Mouse (Mus musculus): ENCODE data around the gene Camk2n1. TPM values are rescaled to one million over a fixed set of nuclear protein-coding genes. Genes with fewer than 3 reads are reported as not detected.

The Camk2n1 gene
- polyA plus RNA-seq, 1 experiment from 2014 or later, result 7.4 TPM

- no peaks in the 10 kb centered on the region for H3K36me3 ChIP-seq (ENCODE audit: control insufficient read depth, insufficient read depth, low read length)
- 0 out of 2 replicates have a peak overlapping the region, but pooled peaks have one; percentile 2 for H3K9ac ChIP-seq (ENCODE audit: low read depth, low read length)
- ATAC-seq (ENCODE audit: low FRiP score, low TSS enrichment), result no peak
- H3K9me3 ChIP-seq (ENCODE audit: control insufficient read depth, low read length), result no peaks in the 10 kb centered on the region
- H3K27ac ChIP-seq (ENCODE audit: low read depth, low read length), result peak overlapping the region; percentile 59; the same call in 1 of the 2 replicates
- no peak overlapping the region for H3K4me2 ChIP-seq (replicated peaks; ENCODE audit: low read depth, low read length)
- H3K4me1 ChIP-seq (ENCODE audit: control insufficient read depth, insufficient read depth, low read length), result peaks cover 70% of the 10 kb centered on the region
- 64% methylated on average over 6 of the region's 6 CpGs for WGBS
- no peak overlapping the region for H3K4me3 ChIP-seq (ENCODE audit: low read length)
- no peaks in the 10 kb centered on the region for H3K27me3 ChIP-seq (ENCODE audit: control insufficient read depth, insufficient read depth, low read length)
Observed at GRCm38 (mm10) chr4:138459775-138460174, 5.7 kb downstream of the Camk2n1 start.

GRCm38 (mm10) chr4:138460910-138461309 lies 6.8 kb downstream of the Camk2n1 start:
- no peak overlapping the region for H3K9ac ChIP-seq (ENCODE audit: low read depth, low read length)
- H3K4me3 ChIP-seq (ENCODE audit: low read length), result no peak overlapping the region
- no peak overlapping the region for H3K27ac ChIP-seq (ENCODE audit: low read depth, low read length)
- no peaks in the 10 kb centered on the region for H3K27me3 ChIP-seq (ENCODE audit: control insufficient read depth, insufficient read depth, low read length)
- no peaks in the 10 kb centered on the region for H3K9me3 ChIP-seq (ENCODE audit: control insufficient read depth, low read length)
- no peak overlapping the region for H3K4me2 ChIP-seq (replicated peaks; ENCODE audit: low read depth, low read length)
- peaks cover 81% of the 10 kb centered on the region for H3K4me1 ChIP-seq (ENCODE audit: control insufficient read depth, insufficient read depth, low read length)
- ATAC-seq (ENCODE audit: low FRiP score, low TSS enrichment), result no peak
- 27% methylated on average over 9 of the region's 9 CpGs for WGBS
- no peaks in the 10 kb centered on the region for H3K36me3 ChIP-seq (ENCODE audit: control insufficient read depth, insufficient read depth, low read length)

- H3K27me3 ChIP-seq (ENCODE audit: control insufficient read depth, insufficient read depth, low read length), result no peaks in the 10 kb centered on the region
Observed at GRCm38 (mm10) chr4:138461471-138461870, 7.4 kb downstream of the Camk2n1 start.

GRCm38 (mm10) chr4:138462971-138463831 lies 9.1 kb downstream of the Camk2n1 start:
- H3K27ac ChIP-seq (ENCODE audit: low read depth, low read length), result peak overlapping the region; percentile 95
- H3K27me3 ChIP-seq (ENCODE audit: control insufficient read depth, insufficient read depth, low read length), result no peaks in the 10 kb centered on the region
- no peak overlapping the region for H3K4me3 ChIP-seq (ENCODE audit: low read length)
- H3K9me3 ChIP-seq (ENCODE audit: control insufficient read depth, low read length), result no peaks in the 10 kb centered on the region
- H3K9ac ChIP-seq (ENCODE audit: low read depth, low read length), result no peak overlapping the region
- H3K4me1 ChIP-seq (ENCODE audit: control insufficient read depth, insufficient read depth, low read length), result peaks cover 65% of the 10 kb centered on the region
- H3K36me3 ChIP-seq (ENCODE audit: control insufficient read depth, insufficient read depth, low read length), result no peaks in the 10 kb centered on the region
- peak; percentile 50 for ATAC-seq (ENCODE audit: low FRiP score, low TSS enrichment)
- peak overlapping the region; percentile 41 for H3K4me2 ChIP-seq (replicated peaks; ENCODE audit: low read depth, low read length)
- 1% methylated on average over 11 of the region's 11 CpGs for WGBS

More at GRCm38 (mm10) chr4:138461471-138461870, 7.4 kb downstream of the Camk2n1 start:
- Histone ChIP-seq H3K4me3 (ENCODE audit: low read length) (no peak overlapping the region), H3K9me3 (ENCODE audit: control insufficient read depth, low read length) (no peaks in the 10 kb centered on the region), H3K9ac (ENCODE audit: low read depth, low read length) (no peak overlapping the region), H3K27ac (ENCODE audit: low read depth, low read length) (no peak overlapping the region), H3K36me3 (ENCODE audit: control insufficient read depth, insufficient read depth, low read length) (no peaks in the 10 kb centered on the region), H3K4me2 (replicated peaks; ENCODE audit: low read depth, low read length) (no peak overlapping the region), H3K4me1 (ENCODE audit: control insufficient read depth, insufficient read depth, low read length) (peaks cover 77% of the 10 kb centered on the region)
- no peak for ATAC-seq (ENCODE audit: low FRiP score, low TSS enrichment)
- 98% methylated on average over 5 of the region's 5 CpGs for WGBS

DNA sequence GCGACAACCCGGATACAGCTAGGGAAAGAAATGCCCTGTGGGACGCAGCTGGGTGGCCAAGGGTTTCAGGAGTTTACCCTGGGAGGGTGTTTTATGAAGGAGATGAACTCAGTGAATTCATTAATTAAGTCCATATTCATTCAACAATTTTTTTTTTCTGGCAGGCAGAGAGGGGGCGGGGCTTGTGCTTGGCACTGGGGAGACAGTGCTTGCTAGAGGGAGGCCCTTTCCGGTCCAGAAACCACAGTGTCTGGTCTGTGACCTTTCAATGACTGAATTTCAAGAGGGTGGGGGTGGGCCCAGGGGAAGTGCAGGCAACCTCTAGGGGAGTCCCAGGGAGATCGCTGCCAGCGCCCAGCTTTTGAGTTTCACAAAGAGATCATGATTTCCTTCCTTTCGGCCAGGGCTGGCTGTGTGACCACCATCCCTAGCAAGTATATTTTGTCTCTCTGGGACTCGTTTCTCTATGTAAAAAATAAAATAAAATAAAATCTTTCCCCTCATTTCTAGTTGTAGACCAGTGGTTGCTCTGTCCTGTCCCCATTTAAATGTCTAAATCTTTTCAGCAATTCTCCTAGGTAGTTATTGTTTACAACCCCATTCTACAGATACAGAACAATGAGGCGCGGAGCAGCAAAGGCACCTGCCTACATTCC lies 9.8 kb downstream of the Camk2n1 start:
- WGBS, result 4% methylated on average over 11 of the region's 11 CpGs
- peak; percentile 73 for ATAC-seq (ENCODE audit: low FRiP score, low TSS enrichment)
- peak overlapping the region; percentile 95 for H3K27ac ChIP-seq (ENCODE audit: low read depth, low read length)

GRCm38 (mm10) chr4:138464667-138465353 lies 10.7 kb downstream of the Camk2n1 start:
- H3K9me3 ChIP-seq (ENCODE audit: control insufficient read depth, low read length), result no peaks in the 10 kb centered on the region
- H3K36me3 ChIP-seq (ENCODE audit: control insufficient read depth, insufficient read depth, low read length), result no peaks in the 10 kb centered on the region
- peaks cover 61% of the 10 kb centered on the region for H3K4me1 ChIP-seq (ENCODE audit: control insufficient read depth, insufficient read depth, low read length)
- WGBS, result 2% methylated on average over 18 of the region's 22 CpGs
- H3K27ac ChIP-seq (ENCODE audit: low read depth, low read length), result peak overlapping the region; percentile 95
- peak overlapping the region; percentile 20 for H3K4me3 ChIP-seq (ENCODE audit: low read length)
- ATAC-seq (ENCODE audit: low FRiP score, low TSS enrichment), result peak; percentile 82
- H3K27me3 ChIP-seq (ENCODE audit: control insufficient read depth, insufficient read depth, low read length), result no peaks in the 10 kb centered on the region
- H3K9ac ChIP-seq (ENCODE audit: low read depth, low read length), result no peak overlapping the region
- peak overlapping the region; percentile 41 for H3K4me2 ChIP-seq (replicated peaks; ENCODE audit: low read depth, low read length)

More for the DNA sequence above, 9.8 kb downstream of the Camk2n1 start:
- no peaks in the 10 kb centered on the region for H3K27me3 ChIP-seq (ENCODE audit: control insufficient read depth, insufficient read depth, low read length)
- H3K9ac ChIP-seq (ENCODE audit: low read depth, low read length), result no peak overlapping the region
- H3K4me2 ChIP-seq (replicated peaks; ENCODE audit: low read depth, low read length), result peak overlapping the region; percentile 41
- no peaks in the 10 kb centered on the region for H3K36me3 ChIP-seq (ENCODE audit: control insufficient read depth, insufficient read depth, low read length)
- no peaks in the 10 kb centered on the region for H3K9me3 ChIP-seq (ENCODE audit: control insufficient read depth, low read length)
- peak overlapping the region; percentile 20; the same call in 1 of the 2 replicates for H3K4me3 ChIP-seq (ENCODE audit: low read length)
- peaks cover 61% of the 10 kb centered on the region for H3K4me1 ChIP-seq (ENCODE audit: control insufficient read depth, insufficient read depth, low read length)

- no peak overlapping the region for H3K9ac ChIP-seq (ENCODE audit: low read depth, low read length)
- H3K9me3 ChIP-seq (ENCODE audit: control insufficient read depth, low read length), result no peaks in the 10 kb centered on the region
- no peak for ATAC-seq (ENCODE audit: low FRiP score, low TSS enrichment)
- no peaks in the 10 kb centered on the region for H3K27me3 ChIP-seq (ENCODE audit: control insufficient read depth, insufficient read depth, low read length)
- 31% methylated on average over 8 of the region's 8 CpGs for WGBS
- no peaks in the 10 kb centered on the region for H3K36me3 ChIP-seq (ENCODE audit: control insufficient read depth, insufficient read depth, low read length)
- H3K4me3 ChIP-seq (ENCODE audit: low read length), result no peak overlapping the region
- 0 out of 2 replicates have a peak overlapping the region, but pooled peaks have one; percentile 41 for H3K4me2 ChIP-seq (replicated peaks; ENCODE audit: low read depth, low read length)
- peak overlapping the region; percentile 95 for H3K27ac ChIP-seq (ENCODE audit: low read depth, low read length)
- peaks cover 57% of the 10 kb centered on the region for H3K4me1 ChIP-seq (ENCODE audit: control insufficient read depth, insufficient read depth, low read length)
Observed at GRCm38 (mm10) chr4:138465446-138465845, 11.3 kb downstream of the Camk2n1 start.

DNA sequence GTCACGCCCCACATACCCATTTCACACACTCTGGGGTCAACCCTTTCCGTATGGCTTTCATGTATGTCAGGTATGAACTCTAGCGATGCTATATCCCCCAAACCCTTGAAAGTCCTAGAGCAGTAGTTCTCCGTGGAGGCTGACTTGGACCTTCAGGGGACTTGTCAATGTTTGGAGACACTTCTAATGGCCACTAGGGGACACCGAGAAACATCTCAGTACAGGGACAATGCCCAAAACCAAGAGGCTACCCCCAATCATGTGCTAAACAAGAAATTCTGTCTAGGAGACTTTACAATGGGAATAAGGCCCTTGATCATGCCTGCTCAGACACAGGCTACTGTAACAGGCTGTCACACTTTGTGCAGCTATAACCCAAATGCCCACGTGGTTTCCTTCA lies 12.6 kb downstream of the Camk2n1 start:
- no peak for ATAC-seq (ENCODE audit: low FRiP score, low TSS enrichment)
- H3K4me1 ChIP-seq (ENCODE audit: control insufficient read depth, insufficient read depth, low read length), result peaks cover 56% of the 10 kb centered on the region
- WGBS, result 72% methylated on average over 6 of the region's 6 CpGs
- H3K9ac ChIP-seq (ENCODE audit: low read depth, low read length), result no peak overlapping the region
- no peaks in the 10 kb centered on the region for H3K27me3 ChIP-seq (ENCODE audit: control insufficient read depth, insufficient read depth, low read length)
- no peak overlapping the region for H3K27ac ChIP-seq (ENCODE audit: low read depth, low read length)
- H3K4me3 ChIP-seq (ENCODE audit: low read length), result no peak overlapping the region
- no peaks in the 10 kb centered on the region for H3K36me3 ChIP-seq (ENCODE audit: control insufficient read depth, insufficient read depth, low read length)
- H3K4me2 ChIP-seq (replicated peaks; ENCODE audit: low read depth, low read length), result no peak overlapping the region
- H3K9me3 ChIP-seq (ENCODE audit: control insufficient read depth, low read length), result no peaks in the 10 kb centered on the region

All from kidney, embryonic 14.5 days (tissue).